Mouse (Mus musculus) gastrocnemius, adult 2 months (tissue): Measurements from ENCODE around the gene Dab1. TPM values are rescaled to one million over a fixed set of nuclear protein-coding genes. Genes with fewer than 3 reads are reported as not detected.

Experiments
- DNase-seq: peaks from one replicate; pipeline ENCODE4 v3.0.0; 2022
- H3K27ac ChIP-seq: fragments of 200-600 bp; 2 replicates; pipeline ENCODE4 v1.8.1; 2022; ENCODE audit warnings: mild to moderate bottlenecking
- H3K4me3 ChIP-seq: fragments of 200-600 bp; 2 replicates; pipeline ENCODE4 v1.8.1; 2022; ENCODE audit warnings: mild to moderate bottlenecking, moderate library complexity
- CTCF ChIP-seq: fragments of 200-600 bp; IDR thresholded peaks from 2 replicates; pipeline ENCODE4 v1.8.1; 2022; ENCODE audit warnings: antibody characterized with exemption, mild to moderate bottlenecking, moderate library complexity
- intact Hi-C: fragments of 180-260 bp; cut with DNase I; formaldehyde crosslinking; loops from one replicate; pipeline ENCODE4 v1.15.1; 2025
- total RNA-seq, 2 experiments: library from RNA; stranded (reverse); gene quantifications; 2 replicates each; pipeline ENCODE4 v1.2.3; 2021

The Dab1 gene
- total RNA-seq, 2 experiments from 2014 or later, result 0.05 to 0.25 TPM

DNA sequence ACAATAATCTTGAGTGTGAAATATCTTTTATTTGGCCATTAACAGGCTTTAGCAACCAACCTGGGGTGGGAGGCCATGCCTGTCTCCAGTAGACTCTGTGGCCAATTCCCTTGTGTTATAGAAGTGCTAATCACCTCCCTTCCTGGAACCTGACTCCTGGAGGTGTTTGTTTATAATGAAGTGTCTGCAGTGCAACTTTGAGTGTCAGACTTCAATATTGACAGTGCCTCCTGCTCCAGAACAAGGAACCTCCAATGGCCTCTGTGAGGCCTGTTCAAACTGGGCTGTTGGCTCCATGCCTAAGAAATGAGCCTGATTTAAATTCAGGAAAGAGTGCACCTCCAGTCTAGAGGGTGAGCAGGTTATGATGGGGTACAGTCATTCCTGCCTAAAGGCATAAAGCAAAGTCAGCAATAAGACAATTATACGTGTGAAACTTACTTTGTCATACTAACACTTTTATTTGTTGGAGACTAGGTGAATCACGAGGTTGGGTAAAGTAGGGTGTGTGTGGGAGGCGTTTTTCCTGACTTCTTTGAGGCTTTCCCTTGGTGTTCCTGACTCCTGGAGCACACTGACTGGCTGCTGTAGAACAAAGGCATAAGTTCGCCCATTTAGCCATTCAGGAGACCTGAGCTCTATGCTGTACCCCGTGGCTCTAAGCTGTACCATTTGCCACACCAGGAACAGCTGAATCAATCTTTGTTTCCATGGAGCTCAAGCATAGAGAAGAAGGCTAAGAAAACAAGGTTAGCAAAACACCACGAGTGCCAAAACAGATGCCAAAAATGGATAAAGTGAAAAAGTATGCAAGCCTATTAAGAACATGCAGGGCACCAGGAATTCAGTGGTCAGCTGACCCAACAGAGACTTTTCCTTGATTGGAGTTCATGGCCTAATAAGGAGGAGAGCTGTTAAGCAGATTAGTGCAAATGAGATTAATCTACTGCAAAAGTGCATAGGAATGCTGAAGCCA lies 978.6 kb downstream of the Dab1 start:
- DNase-seq, result no peak
- TF ChIP-seq CTCF, result no peak
- no peak overlapping the region for H3K27ac ChIP-seq
- no peak overlapping the region for H3K4me3 ChIP-seq
- intact Hi-C loops, result no loop called here

DNA sequence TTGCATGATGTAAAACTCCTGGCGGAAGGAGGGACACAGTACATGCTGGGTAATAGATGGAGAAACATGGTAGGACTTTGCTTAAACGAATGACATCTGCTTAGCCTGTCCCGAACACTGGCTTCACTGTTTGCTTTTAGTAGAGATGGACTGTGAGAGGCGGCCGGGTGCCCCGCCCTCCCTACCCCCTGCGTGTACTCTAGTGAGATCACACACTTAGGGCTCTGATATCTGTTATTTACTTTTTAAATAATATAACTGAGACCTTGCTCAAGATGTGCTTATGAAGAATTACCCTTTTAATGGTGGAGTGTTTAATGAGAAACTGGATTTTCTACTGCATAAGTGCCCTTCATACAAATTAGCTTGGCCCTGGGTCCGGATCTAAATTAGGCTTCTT lies 983.6 kb downstream of the Dab1 start:
- intact Hi-C loops, result no loop called here
- no peak for TF ChIP-seq CTCF

DNA sequence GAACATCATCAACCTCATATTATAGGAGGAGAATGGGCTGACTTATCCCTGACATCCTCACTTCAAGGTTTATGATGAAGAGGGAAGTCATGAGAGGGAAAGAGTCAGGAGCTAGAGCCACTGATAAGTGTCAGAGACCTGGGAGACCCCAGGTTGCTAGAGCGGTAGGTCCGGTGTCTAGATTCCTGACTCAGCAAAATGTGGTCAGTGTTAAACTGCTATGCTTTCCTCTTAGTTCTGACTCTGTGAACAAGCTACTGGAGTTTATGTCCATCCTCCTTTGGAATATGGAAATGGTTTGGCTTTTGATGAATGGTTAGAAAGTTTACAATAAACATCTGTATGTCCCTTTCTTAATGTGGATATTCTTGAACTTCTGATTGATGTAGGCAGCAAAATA lies 985.1 kb downstream of the Dab1 start:
- intact Hi-C loops, result no loop called here
- H3K27ac ChIP-seq, result no peak overlapping the region
- TF ChIP-seq CTCF, result no peak
- no peak overlapping the region for H3K4me3 ChIP-seq
- no peak for DNase-seq

More for the DNA sequence above, 983.6 kb downstream of the Dab1 start:
- no peak for DNase-seq
- Histone ChIP-seq H3K27ac (no peak overlapping the region), H3K4me3 (no peak overlapping the region)

DNA sequence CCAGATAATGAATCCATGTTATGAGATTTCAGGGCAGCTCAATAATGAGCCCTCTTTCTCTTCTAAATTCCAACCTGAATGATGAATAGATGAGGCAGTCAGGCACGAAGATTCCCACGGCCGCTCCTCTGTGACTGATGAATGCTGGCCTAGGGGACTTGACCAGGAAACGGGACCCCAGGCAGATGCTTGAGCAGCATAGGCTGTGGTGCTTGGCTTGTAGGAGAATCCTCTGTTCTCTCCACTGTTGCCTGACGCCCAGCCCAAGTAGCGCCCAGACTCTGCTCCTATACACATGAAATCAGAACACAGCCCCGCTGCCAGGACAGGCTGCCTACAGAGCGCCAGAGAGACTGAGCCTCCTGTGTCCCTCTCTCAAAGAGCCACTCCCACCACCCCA lies 987.7 kb downstream of the Dab1 start:
- no peak for DNase-seq
- TF ChIP-seq CTCF, result no peak
- no peak overlapping the region for H3K27ac ChIP-seq
- H3K4me3 ChIP-seq, result no peak overlapping the region
- intact Hi-C loops, result no loop called here

DNA sequence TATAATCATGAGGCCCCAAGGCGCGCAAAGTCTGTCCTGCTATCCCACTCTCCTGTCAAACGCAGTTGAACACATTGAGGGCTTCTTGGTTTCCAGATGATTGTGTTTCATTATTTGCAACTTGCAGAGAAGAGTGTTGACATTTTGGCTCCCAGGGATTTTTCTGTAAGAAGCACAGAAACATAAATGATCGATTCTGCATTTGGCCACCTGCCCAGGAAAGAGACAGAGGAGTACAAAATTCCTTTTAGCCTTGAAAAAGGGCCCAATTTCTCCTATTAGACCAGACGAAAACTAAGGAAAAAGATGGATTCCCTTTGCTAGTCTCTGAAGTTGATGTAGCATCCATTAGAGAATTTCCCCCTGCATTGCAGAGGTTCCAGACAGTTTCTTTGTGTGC lies 988.5 kb downstream of the Dab1 start:
- Histone ChIP-seq H3K4me3 (no peak overlapping the region), H3K27ac (no peak overlapping the region)
- no peak for TF ChIP-seq CTCF
- no peak for DNase-seq
- intact Hi-C loops, result no loop called here

DNA sequence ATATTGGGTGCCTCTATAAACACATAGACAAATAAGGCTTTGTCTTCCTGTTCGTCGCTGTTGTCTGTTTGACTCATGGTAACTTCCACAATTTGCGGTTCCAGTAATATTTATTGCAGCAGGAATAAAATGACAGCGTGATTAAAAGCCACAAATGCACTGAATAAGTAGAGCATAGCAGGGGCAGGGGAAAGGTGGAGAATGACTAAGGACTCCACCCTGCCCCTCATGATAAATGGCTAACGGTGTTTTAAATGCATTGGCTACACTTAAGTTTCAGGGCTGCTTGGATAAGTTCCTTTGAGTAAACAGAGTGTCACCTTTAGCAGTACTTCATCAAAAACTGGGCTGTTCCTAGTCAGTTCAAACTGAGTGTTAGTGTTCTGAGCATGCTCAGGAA lies 1000.3 kb downstream of the Dab1 start:
- intact Hi-C loops, result no loop called here
- TF ChIP-seq CTCF, result no peak
- Histone ChIP-seq H3K27ac (no peak overlapping the region), H3K4me3 (no peak overlapping the region)
- DNase-seq, result no peak

DNA sequence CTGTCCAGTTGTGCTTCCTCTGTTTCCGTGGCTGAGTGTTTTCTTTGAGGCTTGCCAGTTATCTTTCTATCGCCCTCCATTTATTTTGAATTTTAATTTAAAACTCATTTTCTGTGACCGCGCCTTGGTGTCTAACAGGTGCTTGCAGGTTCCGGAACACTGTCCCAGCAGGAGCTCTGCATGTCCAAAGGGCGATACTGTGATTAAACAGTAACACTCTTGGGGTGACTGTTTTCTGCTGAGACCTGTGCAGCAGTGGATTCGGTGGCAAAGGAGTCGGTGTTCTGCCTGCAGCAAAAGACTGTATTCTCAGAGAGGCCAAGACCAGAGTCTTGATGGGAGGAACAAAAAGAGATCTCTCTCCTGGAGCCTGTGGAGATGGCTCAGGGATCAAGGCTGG lies 1006.2 kb downstream of the Dab1 start:
- intact Hi-C loops, result no loop called here
- TF ChIP-seq CTCF, result no peak
- Histone ChIP-seq H3K27ac (no peak overlapping the region), H3K4me3 (no peak overlapping the region)
- no peak for DNase-seq

DNA sequence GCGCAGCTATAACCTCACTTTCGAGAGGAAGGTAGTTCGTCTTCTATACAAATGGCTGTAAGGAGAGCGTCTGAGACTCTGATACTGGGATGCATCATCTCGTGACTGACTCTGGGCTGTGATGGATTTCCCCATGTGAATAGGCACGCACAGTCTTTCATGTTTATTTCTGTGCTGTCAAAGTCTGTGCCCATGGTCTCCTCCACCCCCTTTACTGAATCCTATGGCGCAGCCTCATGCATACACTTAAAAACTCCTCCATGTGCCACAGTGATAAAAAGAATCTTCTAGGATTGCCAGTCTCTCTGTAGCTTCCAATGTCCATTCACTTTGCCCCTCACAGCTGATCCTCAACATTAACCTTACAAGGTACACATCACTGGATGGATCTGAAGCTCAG lies 1009.5 kb downstream of the Dab1 start:
- intact Hi-C loops, result no loop called here
- TF ChIP-seq CTCF, result no peak
- Histone ChIP-seq H3K4me3 (no peak overlapping the region), H3K27ac (no peak overlapping the region)
- no peak for DNase-seq

DNA sequence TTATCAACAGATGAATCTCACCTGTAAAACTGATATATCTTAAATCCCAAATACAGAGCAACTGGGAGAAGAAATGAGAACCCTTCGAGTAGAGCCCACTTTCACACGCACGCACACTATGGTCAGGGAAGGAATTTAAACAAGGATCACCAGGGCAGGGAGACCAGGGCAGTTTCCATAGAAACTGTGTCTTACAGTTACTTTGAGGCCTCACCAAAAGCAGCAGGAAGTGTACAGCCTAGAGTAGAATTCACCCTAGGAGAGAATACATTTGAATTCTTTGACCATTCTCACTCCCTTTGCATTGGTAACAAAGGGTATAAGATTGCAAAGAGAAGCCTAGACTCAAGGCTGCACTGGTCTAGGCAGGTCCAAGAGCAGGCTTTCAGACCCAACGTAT lies 1017.9 kb downstream of the Dab1 start:
- DNase-seq, result no peak
- TF ChIP-seq CTCF, result no peak
- intact Hi-C loops, result no loop called here
- H3K4me3 ChIP-seq, result no peak overlapping the region
- H3K27ac ChIP-seq, result no peak overlapping the region

DNA sequence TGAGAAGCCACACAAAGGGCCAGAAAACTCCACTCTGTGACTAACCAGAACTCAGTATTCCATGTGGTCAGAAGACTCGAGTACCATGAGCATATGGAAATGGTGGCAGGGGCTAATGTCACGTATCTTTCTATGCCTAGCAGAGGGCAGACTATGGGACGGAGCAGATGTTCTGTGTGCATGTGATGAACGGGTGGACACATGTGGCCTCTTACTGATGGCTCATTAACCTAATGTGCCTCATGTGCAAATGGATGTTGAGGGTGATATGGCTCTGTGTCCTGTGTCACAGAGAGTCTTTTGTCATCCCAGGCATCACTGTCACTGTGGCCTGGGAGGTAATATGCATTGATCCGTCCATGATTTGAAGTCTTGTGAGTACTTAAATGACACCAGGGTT lies 1021.5 kb downstream of the Dab1 start:
- intact Hi-C loops, result no loop called here
- TF ChIP-seq CTCF, result no peak
- DNase-seq, result no peak

DNA sequence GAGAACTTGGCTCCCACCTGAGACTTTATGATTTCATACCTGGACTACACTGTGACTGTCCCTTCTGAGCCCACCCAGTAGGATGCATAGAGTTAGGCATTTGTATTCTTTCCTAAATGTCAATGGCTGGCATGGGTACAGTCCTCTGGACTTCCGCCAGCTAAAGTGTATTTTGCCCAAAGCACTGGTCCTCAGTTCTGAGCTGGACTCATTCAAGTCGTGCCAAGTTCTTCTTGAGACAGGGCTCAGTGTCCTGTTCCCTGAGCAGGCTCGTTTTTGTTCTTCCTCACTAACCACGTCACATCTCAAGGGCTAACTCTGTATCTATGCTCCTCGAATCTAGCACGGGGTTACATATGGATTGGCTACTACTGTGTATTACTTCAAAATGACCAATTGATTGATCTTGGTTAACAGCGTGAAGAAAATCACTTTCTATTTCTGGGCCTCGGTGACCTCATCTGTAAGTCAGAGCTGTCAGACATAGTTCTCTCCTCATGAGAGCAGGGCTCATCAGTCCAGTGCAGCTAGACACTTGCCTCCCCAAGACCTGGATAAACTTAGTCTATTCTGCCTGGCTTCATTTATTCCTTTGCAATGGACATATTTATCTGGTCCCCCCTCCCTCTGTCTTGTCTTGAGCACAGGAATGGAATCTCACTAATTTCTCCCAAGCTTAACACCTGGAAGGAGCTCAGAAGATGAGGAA lies 1023.8 kb downstream of the Dab1 start:
- H3K27ac ChIP-seq, result no peak overlapping the region
- intact Hi-C loops, result no loop called here
- no peak for DNase-seq
- no peak for TF ChIP-seq CTCF
- no peak overlapping the region for H3K4me3 ChIP-seq

More for the DNA sequence above, 1021.5 kb downstream of the Dab1 start:
- no peak overlapping the region for H3K4me3 ChIP-seq
- H3K27ac ChIP-seq, result no peak overlapping the region

DNA sequence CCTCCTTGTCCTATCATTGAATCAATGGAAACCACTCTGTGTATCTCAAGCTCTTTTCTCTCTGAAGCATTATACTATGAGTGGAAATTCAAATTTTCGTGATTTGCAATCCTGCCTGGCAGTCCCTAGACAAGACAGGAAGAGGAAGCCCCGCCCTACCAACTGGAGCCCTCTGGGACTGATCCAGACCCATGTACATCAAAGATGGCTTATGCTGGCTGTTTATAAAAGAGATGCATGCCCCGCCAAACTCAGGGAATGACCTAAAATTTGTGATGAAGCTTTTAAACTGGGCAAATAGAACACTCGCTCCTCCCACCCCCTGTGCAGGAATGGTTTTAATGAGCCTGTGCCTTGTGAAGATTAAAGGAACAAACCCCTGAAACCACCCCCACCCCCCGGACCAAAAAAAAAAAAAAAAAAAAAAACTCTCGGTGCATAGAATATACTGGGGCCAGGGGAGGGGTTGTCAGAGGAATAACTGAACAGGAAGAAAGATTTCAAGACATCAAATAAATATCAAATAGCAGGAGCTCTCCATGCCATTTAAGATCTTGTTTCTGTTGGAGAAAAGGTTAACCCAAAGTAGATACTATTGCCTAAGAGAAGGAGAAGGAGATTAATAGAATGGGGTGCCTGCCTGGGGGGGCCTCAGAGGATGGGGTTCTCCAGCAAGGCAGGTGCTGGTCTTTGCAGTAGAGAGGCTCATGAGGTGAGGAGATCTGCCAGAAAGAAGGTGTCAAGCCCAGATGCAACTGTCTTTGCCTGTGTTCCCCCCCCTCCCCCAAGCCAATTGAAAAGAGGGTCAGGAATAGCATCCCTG lies 1024.6 kb downstream of the Dab1 start:
- no peak overlapping the region for H3K4me3 ChIP-seq
- no peak overlapping the region for H3K27ac ChIP-seq
- DNase-seq, result no peak
- intact Hi-C loops, result no loop called here
- no peak for TF ChIP-seq CTCF

DNA sequence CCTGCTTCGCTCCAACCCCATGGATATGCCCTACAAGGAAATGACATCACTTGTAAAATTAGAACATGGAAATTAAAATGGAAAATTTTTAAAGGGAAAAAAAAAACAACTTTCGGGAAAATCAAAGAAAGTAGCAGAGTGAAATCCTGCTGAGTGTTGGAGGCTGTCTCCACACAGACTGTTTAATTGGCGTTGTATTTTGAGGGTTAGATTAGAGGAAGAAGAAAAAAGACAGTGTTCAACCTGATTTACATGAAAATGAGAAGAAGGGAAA lies 1025.1 kb downstream of the Dab1 start:
- no peak for DNase-seq
- Histone ChIP-seq H3K4me3 (no peak overlapping the region), H3K27ac (no peak overlapping the region)
- intact Hi-C loops, result no loop called here
- TF ChIP-seq CTCF, result no peak
